Mouse (Mus musculus) right cerebral cortex, postnatal 25 days (tissue): ENCODE measurements around the gene Mettl27.

ENCODE experiments used
- DNase-seq: peaks from one replicate; pipeline ENCODE4 v3.0.0; 2022

Mettl27 gene

DNA sequence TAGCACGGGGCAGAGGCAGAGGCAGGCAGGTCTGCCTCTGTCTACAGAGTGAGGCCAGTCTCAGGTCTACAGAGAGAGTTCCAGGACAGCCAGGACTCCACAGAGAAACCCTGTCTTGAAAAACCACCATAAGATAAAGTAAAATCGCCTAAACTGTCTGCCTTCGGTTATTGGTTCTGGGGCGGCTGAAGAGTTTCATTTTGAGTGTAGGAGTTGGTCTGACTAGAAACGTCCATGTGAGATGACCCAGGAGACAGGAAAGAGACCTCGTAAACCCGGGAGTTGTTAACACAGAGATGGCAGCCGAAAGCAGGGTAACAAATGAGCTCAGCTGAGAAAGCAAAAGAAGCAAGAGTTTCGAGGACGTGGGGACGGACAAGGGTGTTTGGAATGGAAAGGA lies 57.0 kb downstream of the Mettl27 start:
- no peak for DNase-seq

DNA sequence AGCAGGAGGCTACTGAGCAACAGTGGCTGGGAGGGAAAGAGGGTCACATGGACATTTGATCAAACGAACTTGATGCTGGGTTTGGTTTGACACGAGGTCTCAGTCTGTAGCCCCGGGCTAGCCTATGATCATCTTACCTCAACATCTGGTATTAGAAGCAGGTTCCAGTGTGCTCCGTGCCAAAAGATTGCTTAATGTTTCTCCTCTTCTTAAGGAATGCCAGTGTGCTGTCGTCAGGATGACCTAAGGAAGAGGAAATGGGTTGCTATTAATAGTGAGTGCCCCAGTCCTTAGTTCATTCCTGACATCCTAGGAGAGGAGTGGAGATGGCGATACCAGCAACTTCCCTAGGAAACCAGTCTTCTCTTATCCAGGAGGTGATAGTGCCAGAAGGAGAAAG lies 57.6 kb downstream of the Mettl27 start:
- no peak for DNase-seq
